Mouse (Mus musculus): ENCODE data around the gene Nrg4.

Nrg4 gene

DNA sequence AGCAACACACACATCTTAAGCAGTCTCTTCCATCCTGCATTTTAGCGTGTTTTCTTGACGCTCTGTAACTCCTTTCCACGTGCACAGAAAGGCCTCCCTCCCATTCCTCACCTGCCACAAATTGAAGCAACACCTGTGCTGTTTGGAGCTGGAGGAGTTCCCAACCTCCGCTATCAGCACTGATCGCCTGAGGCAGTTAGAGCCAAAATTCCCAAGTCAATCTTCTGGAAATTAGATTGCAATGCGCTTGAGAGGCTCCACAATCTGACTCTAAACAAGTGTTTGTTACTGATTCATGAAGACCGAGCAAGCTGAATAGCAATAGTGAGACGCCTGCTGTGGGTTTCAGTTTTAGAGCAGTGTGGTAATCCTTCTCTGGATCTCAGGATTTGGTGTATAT is 2.6 kb downstream of the Nrg4 start:
- no peak for DNase-seq (ENCODE audit: inconsistent age in 2 of 2, low spot score in 1 of 2)

DNA sequence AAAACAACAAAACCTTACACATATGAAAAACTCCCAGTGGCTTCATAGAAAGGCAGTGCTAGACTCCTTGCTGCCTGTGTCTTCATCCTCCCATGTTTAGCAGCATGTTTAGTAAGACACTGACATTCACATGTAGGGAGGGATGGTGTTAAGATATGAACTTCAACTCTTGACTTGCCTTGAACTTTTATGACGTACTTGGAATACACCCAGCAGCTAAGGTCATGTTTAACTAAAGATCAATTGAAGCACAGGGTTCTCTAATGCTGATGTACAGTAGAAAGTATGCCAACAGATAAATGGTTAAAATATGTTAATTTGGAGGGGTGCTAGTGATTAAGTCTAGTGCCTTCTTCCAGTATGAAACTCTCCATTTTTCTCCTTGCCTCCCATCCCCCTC is 4.0 kb downstream of the Nrg4 start:
- DNase-seq (ENCODE audit: inconsistent age in 2 of 2, low spot score in 1 of 2): peak in 1 of 2 experiments; percentile 20

DNA sequence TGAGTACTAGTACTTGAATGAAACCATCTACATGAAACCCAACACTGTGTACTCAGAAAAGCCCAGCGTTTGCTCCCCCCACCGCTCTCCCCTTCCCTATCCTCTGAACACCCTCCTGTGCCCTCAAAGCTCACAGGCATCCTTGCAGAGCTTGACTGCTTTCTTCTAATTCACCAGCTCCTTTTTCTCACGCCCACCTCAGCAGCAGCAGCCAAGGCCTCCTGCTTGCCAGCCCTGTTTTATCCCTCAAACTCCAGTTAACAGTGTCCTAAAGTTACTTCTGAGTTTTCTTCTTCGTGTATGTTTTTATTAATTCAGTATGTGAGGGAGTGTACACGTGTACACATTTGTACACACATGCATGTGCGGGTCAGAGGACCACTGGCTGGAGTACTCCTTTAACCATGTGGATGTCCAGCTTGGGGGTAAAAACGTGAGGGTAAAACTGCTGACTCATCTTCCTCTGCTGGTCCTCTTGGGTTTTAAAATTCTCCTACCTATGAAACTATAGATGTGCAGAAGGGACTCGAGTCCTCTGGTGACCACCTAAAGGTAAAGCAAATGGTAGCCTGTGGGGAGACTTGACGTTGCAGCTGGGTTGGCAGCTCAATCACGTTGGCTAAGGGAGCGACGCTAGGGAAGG is 12.9 kb downstream of the Nrg4 start:
- no peak for DNase-seq (ENCODE audit: inconsistent age in 2 of 2, low spot score in 1 of 2)

DNA sequence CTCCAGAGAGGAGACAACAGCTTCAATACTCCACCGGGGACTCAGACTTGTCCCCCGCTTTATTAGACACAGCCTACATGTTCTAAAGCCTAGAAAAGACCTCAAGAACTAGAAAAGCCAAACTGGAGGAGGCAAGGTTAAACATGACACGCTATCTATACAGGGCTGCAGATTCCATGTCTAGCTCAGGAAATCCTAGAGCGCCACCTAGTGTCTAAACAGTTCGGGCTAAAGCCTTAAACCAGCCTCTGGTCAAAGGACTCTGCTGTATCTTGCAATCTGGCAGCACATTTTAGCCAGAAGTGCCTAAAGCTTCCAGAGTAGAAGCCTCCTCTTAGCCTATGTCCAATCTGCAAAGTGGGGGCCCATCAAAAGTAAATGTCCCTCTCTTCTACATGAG is 15.1 kb downstream of the Nrg4 start:
- DNase-seq (ENCODE audit: inconsistent age in 2 of 2, low spot score in 1 of 2): peak; percentile 70 to 93

DNA sequence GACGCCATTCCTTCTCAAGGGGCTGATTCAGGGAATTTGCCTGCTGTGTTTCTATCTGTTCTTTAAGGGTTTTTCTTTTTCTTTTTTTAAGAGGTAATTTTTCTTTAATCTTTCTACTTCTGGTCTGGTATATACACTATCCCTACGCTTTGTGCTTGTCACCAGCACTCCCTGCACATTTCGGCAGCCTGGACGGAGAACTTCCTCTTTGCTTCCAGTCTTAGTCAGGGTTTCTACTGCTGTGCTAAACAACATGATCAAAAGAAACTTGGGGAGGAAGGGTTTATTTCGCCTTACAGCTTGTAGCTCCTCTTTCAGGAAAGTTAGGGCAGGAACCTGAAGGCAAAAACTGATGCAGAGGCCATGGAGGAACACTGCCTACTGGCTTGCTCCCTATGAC is 18.2 kb downstream of the Nrg4 start:
- no peak for DNase-seq (ENCODE audit: inconsistent age in 2 of 2, low spot score in 1 of 2)

DNA sequence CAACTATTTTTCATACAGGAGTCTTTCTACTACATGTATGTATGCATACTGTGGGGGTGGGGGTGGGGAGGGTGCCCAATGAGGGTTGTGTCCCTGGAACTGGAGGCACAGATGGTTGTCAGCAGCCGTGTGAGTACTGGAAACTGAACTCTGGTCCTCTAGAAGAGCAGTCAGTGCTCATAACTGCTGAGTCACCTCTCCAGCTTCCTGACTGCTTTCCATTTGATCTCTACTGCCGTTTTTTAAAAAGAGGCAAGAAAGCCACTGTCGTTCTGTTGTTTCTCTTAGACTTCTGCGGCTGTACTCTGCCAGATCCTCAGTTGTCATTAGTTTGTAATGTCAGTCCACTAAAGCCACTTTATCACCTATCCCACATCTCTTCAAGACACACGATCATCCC is 19.1 kb downstream of the Nrg4 start:
- DNase-seq (ENCODE audit: inconsistent age in 2 of 2, low spot score in 1 of 2): no peak

DNA sequence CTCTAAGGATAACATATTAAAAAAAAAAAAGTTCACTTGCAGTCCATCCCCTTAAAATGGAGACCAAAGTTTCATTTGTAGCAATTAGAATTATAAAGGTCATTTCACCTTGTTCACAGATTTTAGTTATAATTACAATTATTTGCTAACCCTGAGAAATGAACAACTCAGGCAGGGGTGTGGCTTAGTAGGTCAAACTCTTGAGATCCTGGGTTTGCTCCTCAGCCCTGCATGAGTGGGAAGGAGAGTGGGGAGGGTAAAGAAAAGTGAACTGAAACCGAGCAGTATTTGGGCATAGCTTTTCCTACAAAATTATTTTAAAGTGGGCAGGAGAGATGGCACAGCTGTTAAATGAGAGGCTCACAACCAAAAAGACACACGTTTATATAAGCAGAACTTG is 19.6 kb downstream of the Nrg4 start:
- no peak for DNase-seq (ENCODE audit: inconsistent age in 2 of 2, low spot score in 1 of 2)

DNA sequence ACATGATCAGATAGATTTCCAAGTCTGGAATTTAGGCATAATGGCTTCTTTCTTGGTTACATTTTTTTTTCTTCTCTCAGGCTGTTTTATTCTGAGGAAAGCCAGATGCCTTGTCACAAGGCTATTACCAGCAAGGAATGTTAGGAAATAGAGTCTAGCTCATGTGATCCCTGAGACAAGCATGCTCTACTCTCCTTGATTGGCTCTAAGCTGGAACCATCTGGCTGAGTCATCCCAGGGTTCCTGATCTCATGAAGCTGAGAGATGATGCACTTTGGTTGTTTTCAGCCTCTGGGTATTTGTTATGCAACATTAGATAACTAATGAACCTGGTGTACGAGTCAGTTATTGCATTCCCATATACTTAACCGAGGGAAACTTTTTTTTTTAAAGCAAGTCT is 30.4 kb downstream of the Nrg4 start:
- DNase-seq (ENCODE audit: inconsistent age in 2 of 2, low spot score in 1 of 2): peak in 1 of 2 experiments; percentile 68

DNA sequence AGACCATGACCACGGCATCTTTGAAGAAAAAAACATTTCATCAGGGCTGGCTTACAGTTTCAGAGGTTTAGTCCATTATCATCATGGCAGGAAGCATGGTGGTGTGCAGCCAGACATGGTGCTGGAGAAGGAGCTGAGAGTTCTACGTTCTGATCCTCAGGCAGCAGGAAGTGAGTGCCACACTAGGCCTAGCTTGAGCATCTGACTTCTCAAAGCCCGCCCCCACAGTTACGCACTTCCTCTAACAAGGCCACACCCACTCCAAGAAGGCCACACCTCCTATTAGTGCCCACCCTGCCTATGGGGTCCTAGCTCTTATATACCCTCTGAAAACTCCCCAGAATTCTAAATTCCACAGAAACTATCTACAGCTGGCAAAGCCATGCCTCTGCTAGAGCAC is 34.7 kb downstream of the Nrg4 start:
- no peak for DNase-seq (ENCODE audit: inconsistent age in 2 of 2, low spot score in 1 of 2)

DNA sequence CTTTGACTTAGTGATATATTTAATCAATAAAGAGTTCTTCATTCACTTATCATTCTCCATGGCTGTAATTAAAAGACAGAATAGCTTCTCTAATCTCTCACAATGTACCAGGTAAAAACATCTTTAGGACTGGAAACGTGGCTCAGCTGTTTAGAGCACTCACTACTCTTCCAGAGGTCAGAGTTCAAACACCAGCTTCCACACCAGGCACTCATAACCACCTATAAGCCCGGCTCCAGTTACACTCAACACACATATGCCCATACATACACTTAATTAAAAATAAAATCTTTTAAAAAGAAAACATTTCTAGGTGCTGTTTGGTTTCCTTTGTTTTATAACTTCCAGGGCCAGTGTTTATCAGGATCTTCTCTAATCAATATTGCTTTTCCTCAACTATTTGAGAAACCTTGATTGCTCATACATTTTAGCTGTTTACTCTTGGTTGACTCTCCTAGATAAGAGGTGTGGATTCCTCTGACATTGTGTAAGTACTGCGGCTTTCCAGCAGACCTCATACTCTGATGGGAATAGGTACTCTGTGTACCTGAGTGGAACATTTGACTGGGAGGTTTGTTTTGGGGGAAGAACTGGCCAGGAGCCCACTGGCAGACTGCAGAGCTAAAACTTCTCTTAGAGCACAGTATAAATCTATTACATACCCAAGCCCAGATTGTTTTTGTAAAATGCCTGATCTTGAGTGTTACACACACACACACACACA is 37.0 kb downstream of the Nrg4 start:
- no peak for DNase-seq (ENCODE audit: inconsistent age in 2 of 2, low spot score in 1 of 2)

DNA sequence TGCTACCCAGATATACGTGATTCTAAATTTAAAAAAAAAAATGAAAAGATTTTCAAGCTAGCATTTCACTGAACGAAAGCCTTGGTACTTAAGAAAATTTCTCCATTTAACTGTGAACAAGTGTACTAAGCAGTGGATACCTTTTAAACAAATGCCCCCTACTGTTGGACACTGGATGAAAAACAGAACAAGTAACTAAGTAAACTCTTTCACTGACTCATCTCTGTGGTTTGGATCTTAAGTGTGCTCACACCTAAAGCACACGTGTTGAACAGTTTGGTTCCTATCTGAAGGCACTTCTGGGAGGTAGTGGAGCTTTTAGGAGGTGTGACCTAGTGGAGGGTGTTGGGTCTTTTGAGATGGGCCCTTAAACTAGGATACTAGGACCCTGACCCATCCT is 41.4 kb downstream of the Nrg4 start:
- DNase-seq (ENCODE audit: inconsistent age in 2 of 2, low spot score in 1 of 2): no peak

DNA sequence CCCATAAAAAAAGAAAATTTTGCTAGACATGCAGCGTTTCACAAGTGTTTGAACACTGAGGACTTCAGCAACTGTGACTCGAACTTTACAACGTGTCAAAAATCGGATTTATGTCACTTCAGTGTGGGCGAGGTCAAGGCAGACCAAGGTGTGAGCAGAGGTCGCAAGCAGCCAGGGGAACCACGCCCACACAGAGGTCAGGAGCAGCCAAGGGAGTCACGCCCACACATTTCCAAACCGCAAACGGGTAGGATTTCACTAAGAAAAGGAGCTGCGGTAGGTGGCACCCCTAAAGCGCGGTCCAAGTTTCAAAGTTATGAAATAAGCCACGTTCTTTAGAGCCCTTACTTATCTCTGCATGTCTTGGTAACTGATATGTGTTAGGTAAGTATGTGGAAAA is 43.1 kb downstream of the Nrg4 start:
- DNase-seq (ENCODE audit: inconsistent age in 2 of 2, low spot score in 1 of 2): peak; percentile 19 to 79

DNA sequence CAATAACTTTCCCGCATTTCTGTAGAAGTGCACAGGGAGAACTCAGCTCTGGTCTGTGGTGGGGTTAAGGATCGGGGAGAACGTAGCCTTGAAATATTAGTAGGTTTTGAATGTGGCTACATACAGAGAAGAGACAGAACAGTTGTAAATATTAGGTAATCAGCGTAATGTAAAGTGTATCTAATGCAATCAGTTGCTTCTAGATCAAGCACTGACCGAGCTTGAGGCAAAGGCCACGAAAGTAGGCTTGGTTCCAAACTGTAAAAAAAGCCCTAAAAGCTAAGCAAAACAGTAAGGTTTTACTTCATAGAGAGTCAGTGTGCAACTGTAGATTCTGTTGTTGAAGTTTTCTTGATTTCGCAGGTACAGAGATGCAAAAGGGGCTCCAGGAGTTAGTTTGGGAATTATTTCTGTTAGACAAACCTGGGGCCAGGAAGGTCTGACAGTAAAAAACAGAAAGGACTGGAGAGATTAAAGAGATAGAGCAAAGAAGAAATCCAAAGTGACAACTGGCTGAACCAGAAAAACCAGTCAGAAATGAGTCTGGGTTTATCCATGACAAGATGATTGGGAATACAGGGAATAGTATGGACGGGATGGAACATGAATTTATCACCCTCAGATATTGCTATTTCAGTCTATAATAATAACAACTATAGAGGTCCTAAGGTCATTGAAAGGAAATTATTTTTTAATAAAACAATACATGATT is 47.4 kb downstream of the Nrg4 start:
- DNase-seq (ENCODE audit: inconsistent age in 2 of 2, low spot score in 1 of 2): no peak

DNA sequence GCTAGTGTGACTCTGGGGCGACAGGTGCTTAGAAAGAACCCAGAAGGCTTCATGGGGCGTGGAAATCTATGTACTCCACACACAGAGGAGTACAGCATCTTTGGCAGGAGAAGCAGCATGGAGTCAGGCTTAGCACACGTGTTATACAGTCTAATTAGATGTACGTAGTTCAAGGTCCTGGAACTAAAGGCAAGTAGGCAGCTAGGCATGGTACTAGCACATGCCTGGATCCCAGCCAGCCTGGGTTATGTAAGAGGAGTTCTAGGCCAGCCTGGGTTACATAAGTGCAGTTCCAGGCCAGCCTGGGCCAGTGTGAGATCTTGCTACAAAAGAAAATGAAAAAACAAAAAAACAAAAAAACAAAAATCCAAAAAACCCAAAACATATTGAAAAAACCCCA is 49.1 kb downstream of the Nrg4 start:
- DNase-seq (ENCODE audit: inconsistent age in 2 of 2, low spot score in 1 of 2): peak; percentile 76 to 93

DNA sequence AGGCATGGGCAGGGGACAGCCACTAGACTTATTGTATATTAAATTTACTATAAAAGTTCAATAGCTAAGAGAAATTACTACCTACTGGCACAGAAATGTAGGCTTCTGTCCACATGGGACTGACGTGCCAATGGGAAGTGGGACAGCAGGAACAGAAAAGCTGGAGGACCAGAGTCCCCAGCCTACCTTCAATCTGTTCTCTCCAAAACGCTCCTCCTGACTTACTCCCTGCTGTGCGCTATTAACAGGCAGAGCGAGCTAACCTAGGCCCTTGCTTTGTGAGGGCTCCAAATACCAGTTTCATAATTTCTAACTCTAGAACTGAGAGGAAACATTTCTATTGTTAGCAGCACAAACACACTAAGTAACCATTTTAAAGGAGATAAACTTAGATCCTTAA is 52.7 kb downstream of the Nrg4 start:
- DNase-seq (ENCODE audit: inconsistent age in 2 of 2, low spot score in 1 of 2): no peak

DNA sequence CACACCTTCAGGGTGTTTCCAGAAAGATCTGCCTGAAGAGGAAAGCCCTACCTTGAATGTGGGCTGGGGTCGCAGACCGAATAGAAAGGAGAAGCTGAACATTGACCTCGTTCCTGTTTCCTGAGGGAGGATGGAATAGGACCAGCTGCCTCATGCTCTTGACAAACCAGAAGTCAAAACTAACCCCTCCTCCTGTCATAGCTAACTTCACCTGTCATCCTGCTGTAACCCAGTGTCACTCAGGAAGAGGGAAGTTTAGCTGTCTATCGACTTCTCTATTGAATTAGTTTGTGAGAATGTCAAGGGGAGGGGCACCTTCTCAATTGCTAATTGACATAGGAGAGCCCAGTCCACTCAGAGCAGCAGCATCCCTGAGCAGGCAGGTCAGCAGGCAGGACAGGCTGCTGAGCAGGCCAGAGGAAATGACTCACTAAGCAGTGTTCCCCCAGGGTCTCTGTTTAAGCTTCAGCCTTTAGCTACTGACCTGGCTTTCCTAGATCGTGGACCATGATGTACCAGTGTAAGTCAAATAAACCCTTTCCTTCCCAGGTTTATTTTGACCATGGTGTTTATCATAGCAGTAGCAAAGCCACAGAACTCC is 54.6 kb downstream of the Nrg4 start:
- no peak for DNase-seq (ENCODE audit: inconsistent age in 2 of 2, low spot score in 1 of 2)

DNA sequence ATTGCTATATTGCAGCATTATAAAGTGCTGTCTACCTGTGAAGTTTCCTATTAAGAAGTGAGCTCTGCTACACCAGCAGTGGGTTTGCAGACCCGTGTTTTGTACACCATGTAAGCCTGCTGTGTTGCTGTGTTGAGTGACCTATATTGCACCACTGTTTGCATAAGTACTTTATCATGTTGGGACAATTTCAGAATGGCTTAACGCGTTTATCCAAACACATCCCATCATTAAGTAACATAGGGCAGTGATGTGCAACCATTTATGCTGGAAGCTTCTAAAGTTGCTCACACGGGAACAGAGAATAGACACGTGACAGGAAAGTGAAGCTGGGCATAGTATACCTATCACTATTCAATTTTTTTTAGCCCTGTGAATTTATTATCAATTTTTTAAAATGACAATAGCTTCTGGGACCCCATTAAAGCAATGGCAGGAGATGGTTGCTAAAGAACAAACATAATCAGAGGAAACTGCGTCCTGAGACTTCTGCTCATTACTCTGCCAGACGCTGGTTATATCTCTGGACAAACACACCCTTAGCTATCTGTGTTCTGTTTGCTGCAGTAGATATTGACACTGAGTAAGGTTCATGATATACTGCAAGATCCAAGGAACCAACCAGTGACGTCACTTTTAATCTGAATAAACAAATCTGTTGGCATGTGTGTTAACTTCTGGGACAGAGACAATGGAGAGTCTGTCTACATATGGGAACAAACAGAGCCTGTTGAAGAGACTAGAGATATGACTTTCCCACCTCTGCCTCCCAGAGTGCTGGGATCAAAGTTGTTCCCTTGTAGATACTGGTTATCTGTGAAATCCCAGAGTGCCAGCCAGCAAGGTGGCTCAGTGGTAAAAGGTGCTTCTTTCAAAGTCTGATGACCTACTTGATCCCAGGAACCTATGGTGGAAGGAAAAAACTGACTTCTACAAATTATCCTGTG is 62.0 kb downstream of the Nrg4 start:
- DNase-seq (ENCODE audit: inconsistent age in 2 of 2, low spot score in 1 of 2): no peak

DNA sequence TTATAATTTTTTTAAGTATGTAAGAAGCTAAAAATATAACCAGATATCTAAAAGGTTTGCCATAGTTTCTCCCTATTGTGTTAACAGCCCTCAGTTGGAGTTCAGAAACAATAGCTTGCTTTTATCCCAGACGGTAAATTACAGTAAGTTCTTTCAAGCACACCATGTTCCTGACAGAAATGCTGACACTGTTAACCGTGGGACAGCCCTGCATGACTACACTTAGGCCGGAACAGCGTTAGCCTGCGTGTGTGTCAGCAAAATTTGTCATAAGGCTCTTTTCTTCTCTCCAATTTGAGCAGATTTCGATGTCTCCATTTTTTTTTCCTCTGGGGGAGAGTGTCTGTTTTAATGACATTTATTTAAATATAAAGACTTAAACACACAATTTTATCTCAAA is 66.9 kb downstream of the Nrg4 start:
- DNase-seq (ENCODE audit: inconsistent age in 2 of 2, low spot score in 1 of 2): no peak

DNA sequence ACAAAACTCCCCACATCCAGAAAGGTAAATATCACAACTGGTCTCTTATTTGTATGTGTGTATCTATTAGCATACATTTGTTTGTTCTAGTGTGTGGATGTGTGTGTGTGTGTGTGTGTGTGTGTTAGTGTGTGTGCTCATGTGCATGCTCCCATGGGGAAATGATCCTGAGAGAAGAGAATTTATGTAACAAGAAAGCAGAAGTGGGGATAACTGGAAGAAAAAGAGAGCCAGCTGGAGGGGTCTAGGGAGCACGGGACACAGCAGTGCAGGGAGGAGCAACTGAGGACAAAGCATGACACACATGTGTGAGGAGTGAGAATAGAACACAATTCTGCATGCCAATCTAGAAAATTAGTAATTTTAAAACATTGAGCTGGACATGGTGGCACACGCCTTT is 69.5 kb downstream of the Nrg4 start:
- no peak for DNase-seq (ENCODE audit: inconsistent age in 2 of 2, low spot score in 1 of 2)

DNA sequence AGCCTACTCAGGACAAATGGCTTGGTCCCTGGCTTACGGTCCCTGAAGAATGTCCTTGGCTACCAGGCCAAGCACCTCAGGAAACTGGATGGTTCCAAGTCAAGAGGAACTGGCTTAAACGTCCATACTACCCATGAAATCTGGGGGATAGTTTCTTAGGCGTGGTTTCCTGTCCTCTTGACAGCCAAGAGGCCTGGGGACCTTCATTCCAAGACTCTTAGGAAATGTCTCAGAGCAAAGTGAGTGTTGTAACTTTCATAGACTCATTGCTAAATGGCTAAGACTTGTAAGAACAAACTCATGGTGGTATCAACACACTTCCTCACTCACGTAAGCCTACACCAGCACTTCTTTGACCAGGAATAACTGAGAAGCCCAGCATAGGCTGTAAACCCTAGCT is 71.0 kb downstream of the Nrg4 start:
- DNase-seq (ENCODE audit: inconsistent age in 2 of 2, low spot score in 1 of 2): peak in 1 of 2 experiments; percentile 39

DNA sequence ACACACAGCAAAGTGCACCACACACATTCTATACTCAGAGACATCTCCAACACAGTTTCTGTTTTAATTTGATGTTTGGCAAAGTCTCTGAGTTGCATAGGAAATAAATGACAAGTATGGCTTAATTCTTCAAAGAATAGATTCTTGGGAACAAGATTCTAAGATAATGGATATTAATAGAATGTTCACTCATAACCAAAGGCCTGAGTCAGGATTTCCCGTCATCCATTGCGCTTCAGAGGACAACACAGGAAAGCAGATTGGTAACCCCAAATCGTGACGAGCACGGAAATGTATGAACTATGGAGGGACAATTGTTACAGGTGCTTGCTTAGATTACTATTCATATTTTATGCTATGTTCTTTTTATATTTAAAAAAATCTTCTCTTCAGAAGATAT is 71.6 kb downstream of the Nrg4 start:
- no peak for DNase-seq (ENCODE audit: inconsistent age in 2 of 2, low spot score in 1 of 2)
